Mouse (Mus musculus) stomach, embryonic 16.5 days (tissue): Measurements from ENCODE around the gene Kptn. TPM values are rescaled to one million over a fixed set of nuclear protein-coding genes. Genes with fewer than 3 reads are reported as not detected.

ENCODE experiments used
- ATAC-seq: fragments of 200-750 bp; cut with Nextera tagmentation; 2 replicates; pipeline ENCODE4 v1.8.0; 2017; ENCODE audit warnings: moderate number of reproducible peaks, moderate TSS enrichment; ENCODE audit not compliant: insufficient read depth, low FRiP score
- H3K27ac ChIP-seq: fragments of 300-500 bp; sonication (generic); 2 replicates; pipeline ENCODE4 v1.5.1; 2014; ENCODE audit warnings: low read length
- H3K27me3 ChIP-seq: fragments of 300-500 bp; sonication (generic); 2 replicates; pipeline ENCODE4 v1.6.1; 2014; ENCODE audit warnings: low read length, control low read depth, mixed read lengths; ENCODE audit not compliant: control insufficient read depth, insufficient read depth
- H3K36me3 ChIP-seq: fragments of 300-500 bp; sonication (generic); 2 replicates; pipeline ENCODE4 v1.6.1; 2014; ENCODE audit warnings: low read length; ENCODE audit not compliant: control insufficient read depth, insufficient read depth
- H3K4me1 ChIP-seq: fragments of 300-500 bp; sonication (generic); 2 replicates; pipeline ENCODE4 v1.6.1; 2014; ENCODE audit warnings: low read length, control low read depth, mixed read lengths; ENCODE audit not compliant: control insufficient read depth, insufficient read depth
- H3K4me2 ChIP-seq: fragments of 300-500 bp; sonication (generic); 2 replicates; pipeline ENCODE4 v1.6.1; 2014; ENCODE audit warnings: low read depth, low read length, mixed read lengths
- H3K4me3 ChIP-seq: fragments of 300-500 bp; sonication (generic); replicated peaks from 2 replicates; pipeline ENCODE4 v1.5.1; 2014; ENCODE audit warnings: mild to moderate bottlenecking, low read length
- H3K9ac ChIP-seq: fragments of 300-500 bp; sonication (generic); 2 replicates; pipeline ENCODE4 v1.6.1; 2014; ENCODE audit warnings: low read length
- H3K9me3 ChIP-seq: fragments of 300-500 bp; sonication (generic); replicated peaks from 2 replicates; pipeline ENCODE4 v1.6.1; 2016; ENCODE audit warnings: low read length, control low read depth; ENCODE audit not compliant: control insufficient read depth
- WGBS: fragments of 180-500 bp; shearing (Covaris S2); extraction: QIAGEN DNeasy Blood & Tissue Kit; methylation state at CpG from one replicate; pipeline ENCODE4 v1.1.7; 2014; 5-methylcytosine and 5-hydroxymethylcytosine counted together
- polyA plus RNA-seq: library from polyadenylated mRNA; unstranded; fragments of >200 nt; fragmentation: Nextera tagmentation; extraction: Ambion mirVana; gene quantifications from 2 replicates; pipeline ENCODE4 v1.2.1, GENCODE M21; 2015

Gene Kptn
- polyA plus RNA-seq, 1 experiment from 2014 or later: 27.2 TPM

DNA sequence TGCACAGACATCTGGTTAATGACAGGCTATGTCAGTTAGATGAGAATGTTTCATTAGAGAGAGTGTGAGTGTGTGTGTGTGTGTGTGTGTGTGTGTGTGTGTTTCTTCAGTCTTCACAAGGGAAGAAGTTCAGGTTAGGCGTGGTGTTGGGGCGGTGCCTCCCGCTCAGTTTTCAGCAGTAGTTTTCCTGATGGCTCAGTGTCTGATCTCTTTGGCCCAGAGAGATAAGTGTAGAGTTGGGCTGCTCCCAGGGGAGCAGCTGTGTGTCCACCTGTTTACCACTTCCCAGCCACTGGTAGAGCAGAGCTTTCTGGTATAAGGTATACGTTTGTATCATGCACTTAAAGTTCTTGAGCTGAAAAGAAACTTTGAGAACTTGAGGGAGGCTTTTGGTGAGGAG is 19.8 kb upstream of the Kptn start:
- peaks cover 8% of the 10 kb centered on the region for H3K4me1 ChIP-seq
- H3K9me3 ChIP-seq: no peaks in the 10 kb centered on the region
- H3K27me3 ChIP-seq: no peaks in the 10 kb centered on the region
- H3K27ac ChIP-seq: no peak overlapping the region
- no peaks in the 10 kb centered on the region for H3K36me3 ChIP-seq
- peak overlapping the region; percentile 93 for H3K4me2 ChIP-seq
- 75% methylated on average over 4 of the region's 4 CpGs for WGBS
- H3K4me3 ChIP-seq: peak overlapping the region; percentile 89
- ATAC-seq: no peak
- H3K9ac ChIP-seq: peak overlapping the region; percentile 99

DNA sequence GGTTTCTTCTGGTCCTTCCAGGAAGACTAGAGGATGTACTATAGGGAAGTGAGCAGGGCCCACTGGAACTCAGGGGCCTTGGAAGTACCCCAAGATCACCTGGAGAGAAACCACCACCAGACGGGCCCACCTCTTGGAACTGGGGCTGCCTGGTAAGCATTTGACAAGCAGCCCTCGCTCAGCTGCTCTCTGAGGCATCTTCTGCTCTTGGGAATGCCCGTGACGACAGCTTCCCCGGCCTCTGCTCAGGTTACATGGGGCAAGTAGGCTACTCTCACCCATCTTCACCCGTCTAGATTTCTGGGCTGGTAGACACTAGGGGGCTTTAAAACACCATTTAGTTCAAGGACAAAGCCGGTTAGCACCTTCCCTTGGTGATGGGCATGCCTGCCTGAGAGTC is 18.6 kb upstream of the Kptn start:
- H3K36me3 ChIP-seq: no peaks in the 10 kb centered on the region
- peaks cover 8% of the 10 kb centered on the region for H3K4me1 ChIP-seq
- no peak overlapping the region for H3K27ac ChIP-seq
- no peak overlapping the region for H3K4me2 ChIP-seq
- WGBS: 78% methylated on average over 7 of the region's 7 CpGs
- H3K9ac ChIP-seq: peak overlapping the region; percentile 49; the same call in 1 of the 2 replicates
- no peak for ATAC-seq
- H3K4me3 ChIP-seq: no peak overlapping the region
- H3K27me3 ChIP-seq: no peaks in the 10 kb centered on the region
- no peaks in the 10 kb centered on the region for H3K9me3 ChIP-seq

DNA sequence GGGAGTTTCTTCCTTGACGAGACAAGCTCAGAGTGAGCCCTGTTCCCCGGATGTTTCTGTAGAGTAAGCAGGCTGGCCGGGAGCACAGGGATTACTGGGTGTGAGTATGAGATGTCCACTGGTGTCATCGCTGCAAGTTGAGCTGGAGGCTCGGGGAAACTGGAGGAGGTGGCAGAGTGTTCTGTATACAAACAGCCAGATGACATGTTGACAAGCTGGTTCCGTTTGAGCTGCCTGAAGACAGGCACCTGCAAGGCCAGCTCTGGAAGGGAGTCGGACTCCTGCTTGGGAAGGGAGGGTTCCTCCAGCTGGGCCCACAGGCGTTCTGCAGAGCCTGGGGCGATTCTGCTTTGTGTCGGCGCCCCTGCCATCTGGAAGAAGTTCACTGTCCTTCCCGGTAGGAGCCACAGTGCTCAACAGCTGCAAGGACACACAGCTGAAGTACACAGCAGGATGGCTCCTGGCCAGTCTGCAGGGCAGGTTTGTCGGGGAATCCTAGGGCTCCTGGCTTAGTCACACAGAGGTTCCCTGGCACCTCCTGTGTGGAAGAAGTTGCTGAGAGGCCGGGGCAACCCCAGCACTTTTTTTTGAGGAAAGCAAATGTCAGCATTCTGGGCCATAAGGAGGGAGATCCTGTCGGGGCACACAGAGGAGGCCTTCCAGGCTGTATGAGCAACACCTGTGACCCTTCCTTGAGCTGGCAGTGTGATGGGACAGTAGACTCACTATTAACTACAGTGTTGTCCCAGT is 17.8 kb upstream of the Kptn start:
- Histone ChIP-seq H3K27ac (no peak overlapping the region), H3K4me1 (peaks cover 8% of the 10 kb centered on the region), H3K4me2 (no peak overlapping the region), H3K27me3 (no peaks in the 10 kb centered on the region), H3K9me3 (no peaks in the 10 kb centered on the region), H3K9ac (peak overlapping the region; percentile 2; the same call in 1 of the 2 replicates), H3K4me3 (no peak overlapping the region), H3K36me3 (no peaks in the 10 kb centered on the region)
- 68% methylated on average over 15 of the region's 15 CpGs for WGBS
- no peak for ATAC-seq

DNA sequence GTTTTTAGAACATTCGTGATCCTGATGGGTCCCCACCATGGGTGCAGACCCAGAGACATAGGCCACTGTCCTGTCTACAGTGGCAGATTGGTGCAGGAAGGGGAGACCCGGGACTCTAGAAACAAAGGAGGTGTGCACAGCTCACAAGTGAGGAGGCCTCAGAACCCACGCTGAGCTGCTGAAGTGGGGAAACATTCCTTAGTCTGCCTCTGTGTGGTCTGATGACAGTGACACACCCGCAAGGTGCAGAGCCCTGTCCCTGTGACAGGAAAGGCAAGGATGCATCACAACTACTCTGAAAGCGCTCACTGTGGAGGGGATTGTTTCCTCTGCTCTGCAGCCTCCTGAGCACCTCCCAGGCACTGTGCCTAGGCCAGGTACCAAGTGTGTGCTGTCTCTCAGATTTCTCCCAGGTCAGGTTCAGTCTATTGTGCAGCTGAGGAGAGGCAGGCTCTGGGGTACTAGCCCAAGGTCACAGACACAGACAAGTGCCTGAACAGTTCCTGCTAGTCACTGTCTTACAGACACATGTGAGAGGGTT is 16.9 kb upstream of the Kptn start:
- Histone ChIP-seq H3K4me3 (no peak overlapping the region), H3K27ac (no peak overlapping the region), H3K27me3 (no peaks in the 10 kb centered on the region), H3K4me2 (no peak overlapping the region), H3K4me1 (peaks cover 8% of the 10 kb centered on the region), H3K36me3 (0 out of 2 replicates have a peak, but pooled peaks cover 1% of the 10 kb centered on the region), H3K9ac (no peak overlapping the region), H3K9me3 (no peaks in the 10 kb centered on the region)
- no peak for ATAC-seq
- WGBS: 80% methylated on average over 5 of the region's 5 CpGs

DNA sequence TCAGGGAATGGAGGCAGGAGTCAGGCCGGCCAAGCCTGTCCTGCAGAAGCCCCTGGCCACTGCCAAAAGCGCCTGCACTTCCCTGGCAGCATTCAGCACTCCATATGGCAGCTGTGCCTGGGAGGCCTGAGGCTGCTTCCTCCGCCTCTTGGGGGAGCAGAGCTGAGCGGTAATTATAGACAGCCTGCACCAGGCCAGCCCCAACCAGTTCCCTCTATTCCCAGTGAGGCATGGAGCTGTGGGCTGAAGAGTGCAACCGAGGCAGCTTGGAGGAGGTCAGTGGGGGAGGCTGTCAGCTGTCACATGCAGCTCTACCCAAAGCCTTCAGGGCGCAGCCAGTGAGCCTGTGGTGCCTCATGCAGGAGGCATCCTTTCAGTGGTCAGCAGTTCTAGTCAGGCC is 15.9 kb upstream of the Kptn start:
- H3K9me3 ChIP-seq: no peaks in the 10 kb centered on the region
- peaks cover 8% of the 10 kb centered on the region for H3K4me1 ChIP-seq
- H3K27ac ChIP-seq: no peak overlapping the region
- no peak for ATAC-seq
- H3K36me3 ChIP-seq: peaks cover 11% of the 10 kb centered on the region; the same call in 1 of the 2 replicates
- 70% methylated on average over 6 of the region's 6 CpGs for WGBS
- H3K9ac ChIP-seq: no peak overlapping the region
- H3K4me3 ChIP-seq: no peak overlapping the region
- no peak overlapping the region for H3K4me2 ChIP-seq
- H3K27me3 ChIP-seq: no peaks in the 10 kb centered on the region

DNA sequence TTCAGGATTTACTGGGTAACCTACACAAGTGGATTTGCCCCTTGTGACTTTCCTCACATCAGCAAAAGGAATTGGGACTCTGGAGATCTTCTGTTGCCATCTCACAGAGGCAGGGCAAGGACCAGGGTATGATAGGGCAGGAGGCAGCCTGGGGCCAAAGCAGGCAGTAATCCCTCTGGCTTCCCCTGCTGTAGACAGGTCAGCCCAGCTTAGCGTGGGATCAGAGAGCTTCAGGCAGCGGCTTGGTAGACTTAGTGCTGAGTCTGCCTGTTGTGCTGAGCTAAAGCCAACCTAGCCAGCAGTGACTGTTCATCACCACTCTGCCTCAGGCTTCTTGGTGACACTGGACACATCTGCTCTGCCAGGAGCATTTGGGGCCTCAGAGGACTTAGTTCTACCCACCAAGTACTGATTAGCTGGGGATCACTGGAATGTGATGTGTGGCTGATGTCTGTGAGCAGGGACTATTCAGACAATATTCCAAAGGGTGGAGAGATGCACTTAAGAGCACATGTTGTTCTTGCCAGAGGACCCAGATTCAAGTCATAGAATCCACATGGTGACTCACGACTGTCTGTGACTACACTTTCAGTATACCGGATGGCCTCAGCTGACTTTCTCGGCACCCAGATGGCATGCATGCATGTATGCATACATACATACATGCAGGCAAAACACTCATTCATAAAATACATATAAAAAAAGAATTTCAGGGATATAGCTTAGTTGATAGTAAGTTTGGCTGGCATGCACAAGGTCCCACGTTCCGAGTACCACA is 14.9 kb upstream of the Kptn start:
- Histone ChIP-seq H3K4me2 (no peak overlapping the region), H3K4me3 (no peak overlapping the region), H3K9me3 (no peaks in the 10 kb centered on the region), H3K36me3 (peaks cover 13% of the 10 kb centered on the region; the same call in 1 of the 2 replicates), H3K9ac (no peak overlapping the region), H3K4me1 (peaks cover 1% of the 10 kb centered on the region; the same call in 1 of the 2 replicates), H3K27ac (no peak overlapping the region), H3K27me3 (no peaks in the 10 kb centered on the region)
- WGBS: 91% methylated on average over 7 of the region's 7 CpGs
- ATAC-seq: no peak

DNA sequence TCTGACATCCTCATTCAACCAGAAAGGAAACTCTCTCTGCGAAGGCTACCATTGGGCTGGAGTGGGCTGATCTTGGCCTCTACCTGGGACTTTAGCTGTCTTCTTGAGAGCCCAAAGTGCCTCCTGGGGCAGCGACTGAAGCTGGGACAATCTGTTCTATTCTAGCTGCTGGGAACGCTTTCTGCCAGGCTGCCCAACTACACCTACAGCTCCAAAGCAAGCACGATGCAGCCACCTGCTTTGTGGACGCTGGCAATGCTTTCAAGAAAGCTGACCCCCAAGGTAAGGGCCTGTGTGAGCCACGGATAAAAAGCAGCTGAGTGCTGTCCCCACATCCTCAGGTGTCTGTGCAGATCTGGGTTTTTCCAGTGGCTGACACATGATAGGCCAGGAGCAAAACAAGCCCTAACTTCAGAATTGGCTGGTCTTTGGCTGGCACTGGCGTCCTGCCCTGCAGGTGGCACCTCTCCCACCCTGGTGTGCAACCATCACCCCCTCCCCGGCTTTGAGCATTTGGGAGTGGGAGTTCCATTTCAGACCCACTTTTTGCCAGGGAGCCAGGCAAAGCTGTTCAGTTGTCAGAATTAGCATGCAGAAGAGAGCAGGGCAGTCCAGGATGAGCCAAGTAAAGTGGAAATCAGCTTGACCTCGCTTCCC is 10.7 kb upstream of the Kptn start:
- Histone ChIP-seq H3K36me3 (peaks cover 23% of the 10 kb centered on the region; the same call in 1 of the 2 replicates), H3K27me3 (no peaks in the 10 kb centered on the region), H3K9ac (no peak overlapping the region), H3K4me3 (no peak overlapping the region), H3K4me2 (no peak overlapping the region), H3K4me1 (no peaks in the 10 kb centered on the region), H3K27ac (no peak overlapping the region), H3K9me3 (no peaks in the 10 kb centered on the region)
- 87% methylated on average over 9 of the region's 9 CpGs for WGBS
- ATAC-seq: no peak

DNA sequence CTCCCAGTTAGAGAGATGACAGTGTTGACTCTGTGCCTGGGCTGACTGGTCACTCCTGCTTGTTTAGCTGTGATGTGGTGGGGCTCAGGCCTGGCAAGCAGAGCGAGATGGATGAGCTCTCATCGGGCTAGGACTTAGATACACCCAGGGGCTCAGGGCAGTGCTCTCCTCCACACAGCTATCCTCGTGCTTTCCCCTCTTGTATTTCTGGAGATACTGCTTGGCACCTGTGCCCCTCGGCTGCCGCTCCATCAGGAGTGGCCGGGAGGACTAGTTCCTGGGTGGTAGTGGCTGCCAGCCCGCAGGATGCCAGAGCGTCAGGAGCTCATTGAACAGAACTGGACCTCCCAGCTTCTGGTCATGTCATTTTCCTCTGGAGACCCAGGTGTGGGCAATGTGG is 9.5 kb upstream of the Kptn start:
- H3K36me3 ChIP-seq: peaks cover 33% of the 10 kb centered on the region; the same call in 1 of the 2 replicates
- no peak overlapping the region for H3K9ac ChIP-seq

More for the DNA sequence above, 9.5 kb upstream of the Kptn start:
- H3K27ac ChIP-seq: no peak overlapping the region
- no peaks in the 10 kb centered on the region for H3K4me1 ChIP-seq
- no peak for ATAC-seq
- 89% methylated on average over 8 of the region's 8 CpGs for WGBS
- H3K9me3 ChIP-seq: no peaks in the 10 kb centered on the region
- no peak overlapping the region for H3K4me2 ChIP-seq
- no peak overlapping the region for H3K4me3 ChIP-seq
- H3K27me3 ChIP-seq: no peaks in the 10 kb centered on the region
